Mouse (Mus musculus): ENCODE data around the gene Aox1.

Gene Aox1

GRCm38 (mm10) chr1:58065606-58066005 is 35.9 kb downstream of the Aox1 start:
- DNase-seq, result no peak

GRCm38 (mm10) chr1:58069181-58069580 is 39.5 kb downstream of the Aox1 start:
- DNase-seq, result no peak

DNA sequence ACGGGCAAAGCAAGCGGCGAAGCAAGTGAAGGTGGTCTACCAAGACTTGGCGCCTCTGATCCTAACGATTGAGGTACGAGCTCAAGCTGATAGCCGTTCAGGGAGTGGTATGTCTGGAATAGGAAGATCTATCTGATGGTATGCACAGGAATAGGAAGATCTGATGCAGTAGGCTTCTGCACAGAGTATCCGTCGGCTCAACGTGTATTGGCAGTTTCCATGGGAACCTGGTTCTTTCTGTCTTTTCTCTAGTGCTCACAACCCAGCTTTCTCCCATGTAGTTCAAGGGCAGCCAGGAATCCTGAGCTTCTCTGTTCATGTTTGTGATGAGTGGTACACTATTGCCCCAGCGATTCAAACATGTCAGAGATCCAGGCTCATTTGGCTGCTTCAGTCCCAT is 40.4 kb downstream of the Aox1 start:
- no peak for DNase-seq

GRCm38 (mm10) chr1:58071006-58071405 is 41.3 kb downstream of the Aox1 start:
- no peak for DNase-seq

DNA sequence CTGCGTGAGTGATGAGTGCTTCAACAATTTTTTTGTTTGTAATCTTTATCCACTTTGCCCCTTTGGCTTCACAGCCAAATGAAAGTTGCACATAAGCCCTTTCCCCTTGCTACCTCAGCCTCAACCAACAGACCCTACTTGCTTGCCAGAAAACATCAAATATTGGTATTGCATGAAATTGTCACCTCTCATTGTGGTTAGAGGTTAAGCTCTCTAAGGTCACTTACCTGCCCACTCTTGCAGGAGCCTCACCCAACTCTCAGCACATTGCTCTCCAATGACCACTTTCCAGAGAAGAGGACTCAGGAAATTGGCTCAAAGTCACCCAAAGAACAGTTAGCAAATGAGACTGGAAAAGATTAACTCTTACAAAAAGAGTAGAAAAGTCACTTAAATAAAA is 41.8 kb downstream of the Aox1 start:
- DNase-seq, result no peak

DNA sequence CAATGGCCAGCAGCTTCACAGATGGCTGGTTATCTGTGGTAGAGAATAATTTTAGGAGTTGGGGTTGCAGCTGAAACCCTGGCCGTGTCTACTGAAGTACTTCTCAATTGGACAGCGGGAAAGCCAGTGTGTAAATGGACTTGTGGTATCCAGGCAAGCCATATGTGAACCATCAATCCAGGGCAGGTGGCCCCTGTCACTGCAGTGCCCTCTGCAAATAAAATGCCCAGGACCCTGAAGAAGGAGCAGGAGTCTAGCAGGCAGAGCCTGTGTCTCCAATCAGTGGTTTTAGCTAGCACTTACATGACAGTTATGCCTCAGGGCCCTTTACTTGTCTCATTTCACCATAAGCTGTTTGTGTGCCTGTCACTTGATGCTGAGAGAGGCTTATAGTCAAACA is 42.7 kb downstream of the Aox1 start:
- no peak for DNase-seq

DNA sequence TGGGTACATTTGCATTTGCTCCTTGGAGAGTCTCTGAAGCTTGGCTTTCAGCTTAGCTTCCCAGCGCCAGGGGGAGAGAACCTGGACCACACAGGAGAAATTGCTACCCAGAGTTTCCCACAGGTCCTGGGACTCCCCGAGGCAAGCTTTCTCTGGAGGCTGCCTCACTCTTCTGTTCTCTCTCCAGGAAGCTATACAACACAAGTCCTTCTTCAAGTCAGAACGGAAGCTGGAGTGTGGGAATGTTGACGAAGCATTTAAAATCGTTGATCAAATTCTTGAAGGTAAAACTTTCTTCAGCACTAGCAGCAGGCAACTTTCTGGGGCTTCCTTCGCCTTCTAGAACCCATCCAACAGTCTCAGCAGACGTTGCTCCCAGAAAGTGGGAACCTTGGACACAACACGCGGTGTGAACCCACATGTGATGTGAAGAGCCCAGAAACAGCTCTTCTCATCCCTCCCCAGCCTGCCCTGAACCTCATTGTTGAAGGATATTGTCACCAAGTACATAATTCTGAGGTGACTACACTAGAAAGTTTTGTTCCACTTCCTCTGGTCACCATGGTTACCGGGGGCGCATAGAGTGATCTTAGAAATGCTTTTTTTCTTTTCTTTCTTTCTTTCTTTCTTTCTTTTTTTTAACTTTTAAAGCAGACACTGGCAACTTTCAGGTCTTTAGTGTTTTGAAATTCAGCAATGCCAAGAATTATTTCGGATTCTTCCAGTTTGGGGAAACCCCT is 43.4 kb downstream of the Aox1 start:
- no peak for DNase-seq

DNA sequence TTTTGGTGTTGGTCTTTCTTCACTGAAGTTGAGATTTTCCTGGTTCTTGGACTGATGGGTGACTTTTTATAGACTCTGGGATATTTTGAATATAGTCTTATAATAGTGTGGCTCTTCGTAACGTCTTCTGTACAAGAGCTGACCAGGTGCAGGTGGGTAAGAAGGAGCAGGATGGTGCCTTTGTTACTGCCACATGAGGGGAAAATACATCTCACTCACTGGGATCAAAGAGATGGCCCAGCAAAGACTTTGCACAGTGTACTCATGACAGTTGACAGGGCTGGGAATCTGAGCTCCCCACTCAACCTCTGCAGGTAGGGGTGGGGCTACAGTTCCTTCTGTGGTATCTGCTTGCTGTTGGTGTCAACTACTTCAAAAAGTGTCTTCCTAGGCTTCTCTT is 44.5 kb downstream of the Aox1 start:
- no peak for DNase-seq

GRCm38 (mm10) chr1:58077882-58078281 is 48.2 kb downstream of the Aox1 start:
- DNase-seq, result no peak

DNA sequence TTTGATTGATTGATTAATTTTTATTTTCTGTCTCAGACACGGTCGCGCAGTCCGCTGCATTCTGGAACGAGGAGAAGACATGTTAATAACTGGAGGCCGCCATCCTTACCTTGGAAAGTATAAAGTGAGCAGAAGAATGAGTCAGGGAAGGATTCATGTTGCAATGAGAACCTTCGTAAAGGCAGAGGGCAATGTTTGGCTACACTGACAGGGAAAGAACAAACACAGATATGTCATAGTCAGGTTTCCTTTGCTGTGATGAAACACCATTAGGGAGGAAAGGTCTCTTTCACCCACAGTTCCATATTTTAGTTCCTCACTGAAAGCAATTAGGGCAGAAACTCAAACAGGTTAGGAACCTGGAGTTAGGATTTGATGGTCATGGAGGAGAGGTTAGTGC is 48.7 kb downstream of the Aox1 start:
- DNase-seq, result no peak

GRCm38 (mm10) chr1:58079689-58080088 is 50.0 kb downstream of the Aox1 start:
- DNase-seq, result no peak

- no peak for DNase-seq
These were observed 50.7 kb downstream of the Aox1 start for GRCm38 (mm10) chr1:58080446-58080845.

DNA sequence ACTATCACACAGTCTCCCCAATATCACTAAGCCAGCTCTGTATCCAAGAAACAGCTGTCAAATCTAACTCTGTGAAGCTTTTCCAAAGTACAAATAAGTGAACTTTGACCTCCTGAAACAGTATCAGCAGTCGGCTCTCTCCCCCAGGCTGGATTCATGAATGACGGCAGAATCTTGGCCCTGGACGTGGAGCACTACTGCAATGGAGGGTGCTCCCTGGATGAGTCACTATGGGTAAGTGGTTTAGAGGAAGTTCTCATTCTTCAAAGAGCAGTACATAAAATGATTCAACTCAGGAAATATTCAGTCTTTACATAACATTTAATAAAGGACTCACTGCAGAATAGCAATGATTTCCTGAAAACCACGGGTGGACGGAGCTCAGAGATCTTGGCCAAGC is 51.6 kb downstream of the Aox1 start:
- DNase-seq, result no peak

- DNase-seq, result no peak
These were observed 59.6 kb downstream of the Aox1 start for GRCm38 (mm10) chr1:58089316-58089715.

DNA sequence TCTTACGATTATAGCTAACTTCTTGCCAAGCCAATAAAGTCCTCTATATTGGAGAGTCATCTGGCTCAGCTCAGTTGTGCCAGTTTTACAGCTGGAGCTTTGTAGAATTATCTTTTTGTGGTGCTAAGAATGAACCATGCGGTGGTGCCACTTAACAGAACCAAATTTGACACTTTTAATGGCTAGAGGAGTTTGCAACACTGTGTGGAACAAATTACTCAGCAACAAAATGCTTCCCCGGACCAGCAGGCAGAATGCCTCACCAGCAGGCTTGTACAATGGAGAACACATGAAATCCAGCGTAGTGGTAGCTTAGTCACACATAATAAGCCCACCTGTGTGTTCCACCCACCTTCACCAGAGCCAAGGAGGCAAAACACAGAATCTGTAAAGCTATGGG is 60.5 kb downstream of the Aox1 start:
- no peak for DNase-seq

- no peak for DNase-seq
These were observed 61.5 kb downstream of the Aox1 start for GRCm38 (mm10) chr1:58091213-58091612.

DNA sequence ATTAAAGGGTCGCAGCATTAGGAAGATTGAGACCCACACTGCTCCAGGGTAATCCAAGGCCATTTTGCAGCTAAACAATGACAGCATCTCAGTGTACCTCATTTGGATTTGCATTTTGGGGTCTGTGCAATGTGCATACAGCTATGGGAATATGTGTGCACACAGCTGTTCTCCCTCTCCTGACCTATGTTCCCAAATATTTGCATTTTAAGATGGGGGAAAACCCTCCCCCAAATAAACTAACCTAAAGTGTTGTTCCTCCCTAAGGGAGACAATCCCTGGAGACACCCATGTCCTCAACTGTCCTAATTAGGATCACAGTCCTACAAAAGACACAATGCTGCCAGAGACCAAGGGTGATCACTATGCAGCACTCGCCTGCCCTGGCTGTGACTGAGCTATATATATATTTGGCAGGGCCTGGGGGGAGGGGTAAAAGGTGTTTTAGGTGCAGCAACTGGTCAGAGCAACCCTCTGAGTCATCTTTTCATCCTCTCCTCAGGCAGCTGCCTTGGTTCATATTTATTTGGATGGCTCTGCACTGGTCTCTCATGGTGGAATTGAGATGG is 62.3 kb downstream of the Aox1 start:
- no peak for DNase-seq

DNA sequence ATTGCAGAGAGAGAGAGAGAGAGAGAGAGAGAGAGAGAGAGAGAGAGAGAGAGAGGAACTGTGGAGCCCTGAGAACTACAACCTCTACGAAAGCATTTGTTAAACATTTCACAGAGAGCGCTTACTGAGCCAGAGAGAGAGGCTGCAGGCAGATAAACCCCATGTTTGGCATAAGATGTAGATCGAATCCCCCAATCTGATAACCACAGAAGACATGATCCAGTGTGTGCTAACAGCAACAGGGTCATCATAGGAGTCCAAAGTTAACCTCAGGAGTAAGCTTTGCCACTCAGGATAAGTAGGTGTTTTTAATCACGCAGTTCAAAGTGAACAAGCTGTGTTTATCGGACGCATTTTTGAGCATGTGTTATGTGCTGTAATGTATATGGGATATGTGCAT is 67.6 kb downstream of the Aox1 start:
- no peak for DNase-seq

- no peak for DNase-seq
These were observed 69.4 kb downstream of the Aox1 start for GRCm38 (mm10) chr1:58099119-58099518.

- DNase-seq, result no peak
These were observed 71.9 kb downstream of the Aox1 start for GRCm38 (mm10) chr1:58101531-58102146.

DNA sequence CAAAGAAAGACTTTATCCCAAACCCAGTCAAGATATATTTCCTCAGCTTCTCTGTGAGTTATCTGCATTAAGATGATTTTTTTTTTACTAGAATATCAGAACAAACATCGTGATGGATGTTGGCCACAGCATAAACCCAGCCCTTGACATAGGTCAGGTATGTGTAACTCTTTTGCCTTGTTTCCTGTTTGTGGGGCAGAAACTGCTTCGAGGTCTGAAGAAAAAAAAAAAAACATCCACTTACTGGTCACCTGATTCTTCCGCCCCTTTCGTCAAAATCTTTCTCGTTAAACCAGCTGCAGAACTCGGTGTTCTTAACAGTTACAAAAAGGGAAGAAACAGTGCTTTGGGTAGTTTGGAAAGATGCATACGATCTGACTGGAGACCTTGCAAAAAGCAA is 72.8 kb downstream of the Aox1 start:
- DNase-seq, result no peak

DNA sequence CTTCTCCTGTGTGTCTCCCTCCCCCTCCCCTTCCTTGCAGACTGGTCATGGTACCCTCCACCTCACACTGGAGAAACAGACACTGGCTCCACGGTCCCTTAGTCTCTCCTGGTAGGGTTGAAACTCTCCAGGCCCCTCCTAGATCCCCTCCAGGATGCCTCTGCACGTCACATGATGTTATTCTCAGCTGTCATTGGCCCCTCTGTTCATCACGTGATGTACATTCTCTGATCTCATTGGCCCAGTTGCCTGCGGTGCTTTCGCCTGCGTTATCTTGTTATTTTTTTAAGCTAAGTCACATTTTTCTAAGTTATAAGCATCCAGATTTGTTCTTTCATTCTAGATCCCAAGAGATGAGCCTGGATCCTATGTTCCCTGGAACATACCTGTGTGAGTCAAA is 76.0 kb downstream of the Aox1 start:
- no peak for DNase-seq

DNA sequence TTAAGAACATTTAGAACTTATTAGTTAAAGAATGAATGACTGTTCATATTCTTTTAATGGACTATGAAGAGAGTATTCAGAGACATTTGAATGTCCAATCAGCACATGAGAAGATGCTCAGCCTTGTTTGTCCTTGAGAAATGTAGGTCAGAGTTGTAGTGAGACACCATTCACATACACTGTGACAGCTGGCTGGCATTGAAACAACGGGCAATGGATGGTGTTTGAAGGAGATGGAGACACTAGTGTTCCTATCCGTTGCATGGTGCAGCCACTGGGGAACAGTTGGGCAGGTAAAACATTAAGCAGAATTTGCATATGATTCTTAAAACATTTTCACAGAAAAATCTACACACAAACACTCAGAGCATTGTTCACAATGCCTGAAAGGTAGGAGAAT is 77.3 kb downstream of the Aox1 start:
- no peak for DNase-seq

DNA sequence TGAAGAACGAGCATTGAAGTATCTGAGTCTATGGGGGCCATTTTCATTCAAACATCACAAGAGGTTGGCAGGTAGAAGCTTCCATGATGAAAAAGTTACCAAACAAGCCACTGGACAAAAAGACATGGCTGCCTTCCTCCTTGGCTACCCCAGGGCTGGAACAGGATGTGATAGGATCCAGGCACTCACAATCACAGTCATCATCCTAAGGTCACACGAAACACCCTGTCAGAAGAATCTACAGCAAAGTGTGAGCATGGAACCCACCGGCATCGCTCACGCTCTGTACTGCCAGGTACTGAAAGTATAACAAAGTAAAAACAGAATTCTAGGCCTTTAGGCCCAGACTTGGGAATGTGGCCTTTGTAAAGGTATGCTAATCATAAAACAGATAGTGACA is 80.5 kb downstream of the Aox1 start:
- no peak for DNase-seq

- DNase-seq, result no peak
These were observed 81.6 kb downstream of the Aox1 start for GRCm38 (mm10) chr1:58111315-58111714.

Measured in lung, postnatal 4 days (tissue).